Mouse (Mus musculus) stomach, embryonic 14.5 days (tissue): Measurements from ENCODE around the gene Anxa6. TPM values are rescaled to one million over a fixed set of nuclear protein-coding genes. Genes with fewer than 3 reads are reported as not detected.

Experiments
- ATAC-seq: fragments of 200-750 bp; cut with Nextera tagmentation; 2 replicates; pipeline ENCODE4 v1.8.0; 2017; ENCODE audit warnings: low read depth, moderate TSS enrichment; ENCODE audit not compliant: insufficient number of reproducible peaks, insufficient read depth, low FRiP score
- H3K27ac ChIP-seq: fragments of 300-500 bp; sonication (generic); 2 replicates; pipeline ENCODE4 v1.5.1; 2014; ENCODE audit warnings: mild to moderate bottlenecking, low read length, moderate library complexity, mixed read lengths
- H3K27me3 ChIP-seq: fragments of 300-500 bp; sonication (generic); 2 replicates; pipeline ENCODE4 v1.6.1; 2014; ENCODE audit warnings: low read length, control low read depth, mixed read lengths; ENCODE audit not compliant: control insufficient read depth, insufficient read depth
- H3K36me3 ChIP-seq: fragments of 300-500 bp; sonication (generic); 2 replicates; pipeline ENCODE4 v1.6.1; 2014; ENCODE audit warnings: mild to moderate bottlenecking, control low read depth, low read length, moderate library complexity, mixed read lengths; ENCODE audit not compliant: control insufficient read depth, insufficient read depth
- H3K4me1 ChIP-seq: fragments of 300-500 bp; sonication (generic); 2 replicates; pipeline ENCODE4 v1.6.1; 2014; ENCODE audit warnings: low read length, control low read depth, mixed read lengths; ENCODE audit not compliant: control insufficient read depth, insufficient read depth
- H3K4me2 ChIP-seq: fragments of 300-500 bp; sonication (generic); replicated peaks from 2 replicates; pipeline ENCODE4 v1.6.1; 2014; ENCODE audit warnings: low read depth, low read length, control low read depth
- H3K4me3 ChIP-seq: fragments of 300-500 bp; sonication (generic); 2 replicates; pipeline ENCODE4 v1.5.1; 2014; ENCODE audit warnings: low read depth, low read length, control low read depth
- H3K9ac ChIP-seq: fragments of 300-500 bp; sonication (generic); replicated peaks from 2 replicates; pipeline ENCODE4 v1.6.1; 2014; ENCODE audit warnings: low read depth, mild to moderate bottlenecking, control low read depth, low read length, moderate library complexity, mixed read lengths
- H3K9me3 ChIP-seq: fragments of 300-500 bp; sonication (generic); 2 replicates; pipeline ENCODE4 v1.6.1; 2016; ENCODE audit warnings: low read depth, low read length, control low read depth; ENCODE audit not compliant: control insufficient read depth
- WGBS: fragments of 180-500 bp; shearing (Covaris S2); extraction: QIAGEN DNeasy Blood & Tissue Kit; methylation state at CpG from one replicate; pipeline ENCODE4 v1.1.7; 2014; 5-methylcytosine and 5-hydroxymethylcytosine counted together
- polyA plus RNA-seq: library from polyadenylated mRNA; unstranded; fragments of >200 nt; fragmentation: Nextera tagmentation; extraction: Ambion mirVana; gene quantifications from 2 replicates; pipeline ENCODE4 v1.2.1, GENCODE M21; 2014

Anxa6 gene
- polyA plus RNA-seq, 1 experiment from 2014 or later: 400 TPM

DNA sequence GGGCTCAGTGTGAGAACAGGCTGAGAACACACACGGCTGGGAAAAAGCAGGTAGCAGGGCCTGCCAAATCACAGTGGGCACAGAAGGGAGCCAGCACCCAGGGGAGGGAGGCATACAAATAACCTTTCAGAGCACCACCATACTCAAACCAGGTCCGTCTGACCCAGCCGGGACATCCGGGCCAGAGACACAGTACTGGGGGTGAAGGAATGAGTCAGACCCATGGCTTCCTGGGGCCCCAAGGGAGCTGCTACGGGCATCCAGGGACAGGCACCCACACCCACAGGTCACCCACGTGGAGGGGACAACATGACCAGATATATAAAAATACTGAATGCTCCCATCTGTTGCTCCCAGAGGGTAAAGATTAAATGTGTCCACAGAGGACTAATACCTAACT is 80.6 kb downstream of the Anxa6 start:
- Histone ChIP-seq H3K4me1 (peaks cover 13% of the 10 kb centered on the region; the same call in 1 of the 2 replicates), H3K27ac (no peak overlapping the region), H3K36me3 (no peaks in the 10 kb centered on the region; the same call in 1 of the 2 replicates), H3K9ac (no peak overlapping the region), H3K4me2 (no peak overlapping the region), H3K27me3 (no peaks in the 10 kb centered on the region), H3K9me3 (no peaks in the 10 kb centered on the region), H3K4me3 (no peak overlapping the region)
- no peak for ATAC-seq
- 64% methylated on average over 6 of the region's 6 CpGs for WGBS

GRCm38 (mm10) chr11:54950684-54951083 is 82.6 kb downstream of the Anxa6 start:
- no peak overlapping the region for H3K9ac ChIP-seq

DNA sequence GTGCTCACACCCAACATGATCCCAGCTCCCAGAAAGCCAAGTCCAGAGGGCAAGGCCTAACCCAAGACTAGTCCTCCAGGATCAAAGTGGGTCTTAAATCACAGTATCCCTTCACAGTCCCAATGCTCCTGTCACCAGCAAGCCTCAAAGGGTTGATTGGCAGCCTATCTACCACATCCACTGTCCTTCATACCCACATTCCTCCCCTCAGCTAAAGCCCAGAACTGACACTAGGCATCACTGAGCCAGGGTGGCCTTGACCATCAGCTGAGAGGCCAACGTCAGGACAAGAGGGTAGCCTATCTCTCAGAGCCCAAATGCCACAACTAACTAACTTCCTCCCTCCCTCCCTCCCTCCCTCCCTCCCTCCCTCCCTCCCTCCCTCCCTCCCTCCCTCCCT is 83.5 kb downstream of the Anxa6 start:
- Histone ChIP-seq H3K27ac (no peak overlapping the region), H3K27me3 (no peaks in the 10 kb centered on the region), H3K4me3 (no peak overlapping the region), H3K9ac (no peak overlapping the region), H3K9me3 (no peaks in the 10 kb centered on the region), H3K4me2 (no peak overlapping the region), H3K4me1 (peaks cover 9% of the 10 kb centered on the region; the same call in 1 of the 2 replicates), H3K36me3 (no peaks in the 10 kb centered on the region; the same call in 1 of the 2 replicates)
- WGBS: 78% methylated on average over 1 of the region's 1 CpGs
- ATAC-seq: no peak

More at GRCm38 (mm10) chr11:54950684-54951083, 82.6 kb downstream of the Anxa6 start:
- peaks cover 13% of the 10 kb centered on the region; the same call in 1 of the 2 replicates for H3K4me1 ChIP-seq
- no peak for ATAC-seq
- whole genome bisulfite sequencing: 87% methylated on average over 6 of the region's 6 CpGs
- H3K27me3 ChIP-seq: no peaks in the 10 kb centered on the region
- H3K27ac ChIP-seq: no peak overlapping the region
- H3K4me2 ChIP-seq: no peak overlapping the region
- no peaks in the 10 kb centered on the region; the same call in 1 of the 2 replicates for H3K36me3 ChIP-seq
- H3K4me3 ChIP-seq: no peak overlapping the region
- no peaks in the 10 kb centered on the region for H3K9me3 ChIP-seq

DNA sequence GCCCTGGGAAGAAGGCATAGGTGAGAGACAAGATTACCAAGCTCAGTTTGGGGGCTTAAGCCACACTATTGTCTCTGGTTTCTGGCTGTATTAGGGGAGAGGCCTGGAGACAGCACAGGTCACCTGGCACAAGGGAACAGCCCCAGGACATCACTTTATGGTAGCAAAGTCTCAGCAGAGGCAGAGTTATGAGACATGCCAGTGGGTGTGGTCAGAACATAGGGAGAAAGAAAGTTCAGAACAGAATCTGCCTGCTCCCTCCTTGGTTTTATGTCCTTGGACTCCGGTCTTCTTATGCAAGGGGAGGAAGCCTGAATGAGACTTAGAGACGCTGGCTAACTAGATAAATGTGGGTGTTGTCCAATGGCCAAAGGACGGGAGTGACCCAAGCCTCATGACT is 88.5 kb downstream of the Anxa6 start:
- Histone ChIP-seq H3K4me2 (no peak overlapping the region), H3K27me3 (no peaks in the 10 kb centered on the region), H3K9ac (no peak overlapping the region), H3K27ac (no peak overlapping the region), H3K4me3 (no peak overlapping the region), H3K4me1 (0 out of 2 replicates have a peak, but pooled peaks cover 4% of the 10 kb centered on the region), H3K9me3 (no peaks in the 10 kb centered on the region), H3K36me3 (no peaks in the 10 kb centered on the region)
- no peak for ATAC-seq
- WGBS: 79% methylated on average over 3 of the region's 3 CpGs

GRCm38 (mm10) chr11:54940056-54940455 is 93.2 kb downstream of the Anxa6 start:
- no peak overlapping the region for H3K9ac ChIP-seq
- H3K27ac ChIP-seq: no peak overlapping the region
- H3K4me2 ChIP-seq: no peak overlapping the region
- WGBS: 80% methylated on average over 7 of the region's 7 CpGs
- peaks cover 12% of the 10 kb centered on the region for H3K4me1 ChIP-seq
- H3K36me3 ChIP-seq: peaks cover 14% of the 10 kb centered on the region; the same call in 1 of the 2 replicates
- ATAC-seq: no peak
- no peak overlapping the region for H3K4me3 ChIP-seq
- H3K9me3 ChIP-seq: no peaks in the 10 kb centered on the region
- H3K27me3 ChIP-seq: no peaks in the 10 kb centered on the region

DNA sequence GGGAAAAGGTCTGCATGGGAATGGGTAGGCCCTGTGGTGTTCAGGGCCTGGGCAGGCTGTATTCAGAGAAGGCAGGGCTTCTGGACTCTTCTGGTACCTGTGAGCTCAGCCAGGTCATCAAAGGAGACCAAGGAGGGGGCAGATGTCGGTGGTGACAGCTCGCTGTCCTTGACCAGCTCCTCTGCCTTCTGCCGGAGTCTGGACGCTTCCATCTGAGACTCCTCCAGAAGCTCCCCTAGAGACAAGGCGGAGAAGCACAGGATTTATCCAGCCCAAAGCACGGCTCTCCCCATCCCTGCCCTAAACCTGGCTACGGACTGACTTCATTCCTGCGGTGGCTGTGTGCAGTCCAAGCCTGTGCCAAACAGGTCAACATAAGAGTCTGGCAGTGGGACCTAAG is 93.7 kb downstream of the Anxa6 start:
- H3K27ac ChIP-seq: no peak overlapping the region
- no peaks in the 10 kb centered on the region for H3K9me3 ChIP-seq
- H3K9ac ChIP-seq: no peak overlapping the region
- no peaks in the 10 kb centered on the region for H3K27me3 ChIP-seq
- ATAC-seq: no peak
- peaks cover 12% of the 10 kb centered on the region for H3K4me1 ChIP-seq
- no peak overlapping the region for H3K4me3 ChIP-seq
- H3K4me2 ChIP-seq: no peak overlapping the region
- H3K36me3 ChIP-seq: peaks cover 14% of the 10 kb centered on the region; the same call in 1 of the 2 replicates
- 85% methylated on average over 8 of the region's 8 CpGs for WGBS

DNA sequence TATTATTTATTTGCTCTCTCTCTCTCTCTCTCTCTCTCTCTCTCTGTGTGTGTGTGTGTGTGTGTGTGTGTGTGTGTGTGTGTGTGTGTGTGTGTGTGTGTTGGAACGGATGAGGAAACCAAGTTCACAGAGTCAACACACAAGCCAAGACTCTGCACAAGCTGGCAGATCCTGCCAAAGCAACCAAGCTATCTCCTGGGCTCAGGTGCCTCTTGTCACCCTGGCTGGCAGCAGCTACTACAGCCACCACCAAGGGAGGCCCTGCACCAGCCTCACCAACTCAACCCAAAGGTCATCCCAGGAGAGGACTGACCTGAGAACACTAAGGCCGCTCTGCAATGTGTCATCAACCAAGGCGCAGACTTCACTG is 96.5 kb downstream of the Anxa6 start:
- Histone ChIP-seq H3K4me1 (peaks cover 8% of the 10 kb centered on the region), H3K27me3 (no peaks in the 10 kb centered on the region), H3K36me3 (peaks cover 18% of the 10 kb centered on the region; the same call in 1 of the 2 replicates), H3K4me2 (no peak overlapping the region), H3K9ac (no peak overlapping the region), H3K9me3 (no peaks in the 10 kb centered on the region), H3K27ac (no peak overlapping the region), H3K4me3 (no peak overlapping the region)
- no peak for ATAC-seq
- 84% methylated on average over 3 of the region's 3 CpGs for WGBS

- WGBS: 37% methylated on average over 12 of the region's 12 CpGs
- Histone ChIP-seq H3K4me2 (no peak overlapping the region), H3K9me3 (no peaks in the 10 kb centered on the region), H3K4me3 (no peak overlapping the region), H3K9ac (no peak overlapping the region), H3K27me3 (no peaks in the 10 kb centered on the region), H3K4me1 (peaks cover 8% of the 10 kb centered on the region), H3K27ac (peak overlapping the region; percentile 36; the same call in 1 of the 2 replicates), H3K36me3 (peaks cover 18% of the 10 kb centered on the region; the same call in 1 of the 2 replicates)
- ATAC-seq: no peak
Measured at GRCm38 (mm10) chr11:54936035-54936770, 97.0 kb downstream of the Anxa6 start.
